Mouse (Mus musculus) mouse trophoblast stem cell (cell line): ENCODE results near the gene Rinl.

ENCODE experiments used
- in situ Hi-C, 2 experiments: fragments of 300-500 bp; cut with MseI, MboI; formaldehyde crosslinking; loops; 2 replicates in 1 of 2; 3 replicates in 1 of 2; pipeline ENCODE4 v1.15.1; 2025

Rinl gene

GRCm38 (mm10) chr7:28780857-28781256, 7.9 kb upstream of the Rinl start:
- in situ Hi-C loops, result no loop called here

GRCm38 (mm10) chr7:28781261-28781663, 7.5 kb upstream of the Rinl start:
- in situ Hi-C loops, result no loop called here

DNA sequence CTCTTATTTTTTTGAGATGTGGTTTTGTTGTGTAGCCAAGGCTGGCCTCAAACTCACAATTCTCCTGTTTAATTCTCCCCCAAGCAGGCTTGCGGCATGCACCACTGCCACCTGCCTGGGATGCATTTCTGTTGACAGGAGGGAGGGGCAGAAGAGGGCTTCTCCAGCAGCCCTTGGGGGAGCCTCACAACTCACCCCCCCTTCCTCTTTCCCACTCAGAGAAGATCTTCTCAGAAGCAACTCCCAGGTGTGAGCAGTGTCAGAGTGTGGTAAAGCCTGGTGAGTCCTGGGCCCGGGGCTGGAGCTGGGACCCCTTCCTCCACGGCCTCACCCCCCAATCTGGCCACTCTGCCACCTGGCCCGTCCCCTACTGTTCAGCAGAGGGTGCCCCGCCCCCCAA, 3.6 kb upstream of the Rinl start:
- in situ Hi-C loops, result loop anchor here in 1 of 2 experiments (5.0 kb wide), 1 partner anchor 82 kb away; no protein-coding TSS in a partner anchor

DNA sequence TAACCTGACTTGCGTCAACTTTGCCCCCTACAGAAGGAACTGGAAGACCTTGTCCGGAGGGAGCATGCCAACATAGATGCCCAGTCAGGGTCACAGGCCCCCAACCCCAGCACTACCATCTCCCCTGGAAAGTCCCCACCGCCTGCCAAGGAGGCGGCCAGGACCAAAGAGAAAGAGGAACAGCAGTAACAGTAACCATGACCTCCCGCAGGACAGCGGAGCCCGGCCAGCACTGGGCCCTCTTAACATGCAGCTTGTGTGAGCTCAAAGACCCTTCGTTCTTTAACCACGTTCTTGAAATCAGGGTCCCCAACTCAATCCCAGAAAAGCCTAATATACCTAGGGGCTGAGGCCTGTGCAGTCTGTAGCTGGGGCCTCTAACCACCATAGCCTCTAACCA, 885 bp upstream of the Rinl start:
- in situ Hi-C loops, result loop anchor here in 1 of 2 experiments (5.0 kb wide), 1 partner anchor 79 kb away; no protein-coding TSS in a partner anchor

- in situ Hi-C loops, result loop anchor here in 1 of 2 experiments (5.0 kb wide), 1 partner anchor 78 kb away; no protein-coding TSS in a partner anchor
These were observed 466 bp downstream of the Rinl start for GRCm38 (mm10) chr7:28789235-28789634.

GRCm38 (mm10) chr7:28790066-28790806, 1.5 kb downstream of the Rinl start:
- in situ Hi-C loops, result loop anchor here in 1 of 2 experiments (5.0 kb wide), 1 partner anchor 77 kb away; no protein-coding TSS in a partner anchor

DNA sequence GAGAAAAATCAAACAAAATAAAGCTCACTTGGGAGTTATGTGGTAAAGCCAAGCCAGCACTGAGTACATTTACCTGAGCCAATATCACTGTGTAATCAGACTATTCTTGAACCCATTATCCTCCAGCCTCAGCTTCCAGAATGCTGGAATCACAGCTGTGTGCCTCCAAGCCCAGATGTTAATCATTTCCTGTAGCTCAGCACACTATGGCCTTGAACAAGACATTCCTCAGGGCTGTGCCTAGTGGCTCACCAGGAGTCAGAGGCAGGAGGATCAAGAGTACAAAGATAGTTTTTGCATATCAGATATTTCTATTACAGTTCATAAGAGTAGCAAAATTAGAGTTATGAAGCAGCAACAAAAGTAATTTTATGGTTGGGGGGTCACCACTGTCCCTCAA, 2.9 kb downstream of the Rinl start:
- in situ Hi-C loops, result loop anchor here in 1 of 2 experiments (5.0 kb wide), 1 partner anchor 76 kb away; no protein-coding TSS in a partner anchor

GRCm38 (mm10) chr7:28792391-28793185, 3.8 kb downstream of the Rinl start:
- in situ Hi-C loops, result loop anchor here in 1 of 2 experiments (5.0 kb wide), 1 partner anchor 75 kb away; no protein-coding TSS in a partner anchor

- in situ Hi-C loops, result loop anchor here in 1 of 2 experiments (5.0 kb wide), 1 partner anchor 73 kb away; no protein-coding TSS in a partner anchor
These were observed 5.1 kb downstream of the Rinl start for GRCm38 (mm10) chr7:28793834-28794233.

- in situ Hi-C loops, result loop anchor here in 1 of 2 experiments (5.0 kb wide), 1 partner anchor 73 kb away; no protein-coding TSS in a partner anchor
These were observed 5.7 kb downstream of the Rinl start for GRCm38 (mm10) chr7:28794496-28794895.

DNA sequence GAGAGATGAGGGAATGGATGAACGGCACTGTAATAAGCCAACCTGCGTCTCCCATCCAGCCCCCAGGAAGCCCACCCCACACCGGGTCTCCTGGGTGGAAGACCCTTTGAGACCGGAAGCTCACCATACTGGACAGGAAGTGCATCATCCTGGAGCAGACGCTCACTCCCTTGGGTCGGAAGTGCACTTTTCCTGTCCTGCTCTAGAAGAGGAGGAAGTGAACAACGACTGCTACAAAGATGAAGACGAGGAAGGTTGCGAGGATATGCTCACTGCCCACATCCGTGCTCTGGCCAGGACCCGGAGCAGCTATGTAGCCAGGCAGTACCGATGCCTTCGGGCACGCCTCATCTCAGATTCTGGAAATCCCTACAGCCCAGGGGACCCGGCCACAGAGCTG, 7.1 kb downstream of the Rinl start:
- in situ Hi-C loops, result no loop called here

- in situ Hi-C loops, result no loop called here
These were observed 7.8 kb downstream of the Rinl start for GRCm38 (mm10) chr7:28796562-28796975.

GRCm38 (mm10) chr7:28799994-28800393, 11.2 kb downstream of the Rinl start:
- in situ Hi-C loops, result no loop called here

- in situ Hi-C loops, result no loop called here
These were observed 12.7 kb downstream of the Rinl start for GRCm38 (mm10) chr7:28801451-28801850.

DNA sequence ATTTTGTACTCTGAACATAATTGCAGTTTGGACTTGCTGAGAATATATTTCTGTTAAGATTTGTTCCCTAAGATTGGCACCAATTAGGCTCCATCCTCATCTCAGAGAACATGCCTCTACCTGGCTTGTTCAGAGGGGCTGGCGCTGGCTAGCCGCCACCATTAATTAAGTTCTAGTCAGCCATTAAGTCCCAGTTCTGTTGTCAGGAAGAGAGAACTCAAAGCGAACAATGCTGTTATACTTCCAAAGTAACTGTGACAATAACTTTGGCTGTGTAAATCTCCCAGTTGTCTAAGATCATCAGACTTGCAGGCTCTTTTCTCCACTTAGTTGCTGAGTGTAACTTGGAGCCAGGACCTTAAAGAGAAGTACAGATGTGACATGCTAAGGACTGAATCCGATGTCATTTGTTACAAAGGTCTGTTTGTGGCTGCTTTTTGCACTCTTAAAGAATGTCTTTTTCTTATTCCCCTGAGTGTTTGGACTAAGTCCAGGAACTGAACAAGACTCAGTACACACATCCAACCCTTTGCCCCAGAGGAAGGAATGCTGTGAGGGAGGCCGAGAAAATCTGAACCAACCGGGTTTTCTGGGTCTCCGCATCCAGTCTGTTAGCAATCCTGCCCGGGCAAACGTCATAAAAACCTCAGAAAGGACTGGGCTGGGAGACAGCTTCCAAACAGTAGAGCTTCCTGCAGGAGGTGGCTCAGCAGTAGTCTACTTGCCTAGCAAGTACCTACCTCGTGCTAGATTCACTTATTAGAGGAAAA, 13.3 kb downstream of the Rinl start:
- in situ Hi-C loops, result no loop called here

DNA sequence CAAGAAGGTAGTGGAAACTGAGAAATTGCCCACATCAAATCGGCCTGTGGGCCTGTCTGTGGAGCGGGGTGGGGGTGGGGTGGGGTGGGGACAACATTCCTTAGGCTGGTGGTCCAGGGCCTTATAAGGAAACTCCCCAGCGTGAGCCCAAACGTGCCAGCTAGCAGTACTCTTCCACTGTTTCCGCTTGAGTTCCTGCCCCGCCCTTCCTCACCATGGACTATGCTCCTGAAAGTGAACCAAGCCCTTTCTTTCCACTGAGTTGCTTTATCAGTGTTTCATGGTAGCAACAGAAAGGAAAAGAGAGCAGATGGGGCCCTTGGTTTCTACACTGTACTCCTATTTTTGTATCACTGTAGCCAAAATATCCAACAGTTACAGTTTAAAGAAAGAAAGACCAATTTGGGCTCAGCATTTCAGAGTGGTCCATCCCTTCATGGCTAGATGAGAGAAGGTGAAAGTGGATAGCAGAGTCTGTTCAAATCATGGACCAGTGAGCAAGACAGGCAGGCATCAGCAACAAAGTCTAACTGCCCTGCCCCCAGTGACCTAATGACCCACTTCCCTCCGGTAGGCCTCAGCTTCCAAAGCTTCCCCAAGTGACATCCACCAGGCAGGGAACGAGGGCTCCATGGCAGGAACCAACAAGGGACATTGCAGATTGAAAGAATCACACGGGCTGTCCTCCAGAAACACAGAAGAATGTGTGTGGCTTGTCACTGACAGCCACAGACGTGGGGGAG, 14.2 kb downstream of the Rinl start:
- in situ Hi-C loops, result no loop called here

DNA sequence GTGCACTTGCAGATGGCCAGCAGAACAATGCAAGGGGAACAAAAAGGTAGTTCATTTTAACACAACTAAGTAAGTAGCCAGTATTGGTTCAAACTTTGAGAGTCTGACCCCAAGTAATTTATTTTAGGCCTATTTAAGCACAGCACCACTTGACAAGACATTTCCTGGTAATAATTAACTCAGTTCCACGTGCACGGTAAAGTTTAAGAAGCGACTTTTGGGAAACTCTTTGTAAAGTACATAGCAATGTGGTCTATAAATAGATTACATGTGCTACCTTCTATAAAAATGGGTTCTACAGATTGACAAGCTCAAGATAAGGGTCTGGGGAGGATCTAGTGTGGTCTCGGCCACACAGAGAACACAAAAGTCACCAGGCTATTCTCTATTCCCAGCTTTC, 15.0 kb downstream of the Rinl start:
- in situ Hi-C loops, result no loop called here

DNA sequence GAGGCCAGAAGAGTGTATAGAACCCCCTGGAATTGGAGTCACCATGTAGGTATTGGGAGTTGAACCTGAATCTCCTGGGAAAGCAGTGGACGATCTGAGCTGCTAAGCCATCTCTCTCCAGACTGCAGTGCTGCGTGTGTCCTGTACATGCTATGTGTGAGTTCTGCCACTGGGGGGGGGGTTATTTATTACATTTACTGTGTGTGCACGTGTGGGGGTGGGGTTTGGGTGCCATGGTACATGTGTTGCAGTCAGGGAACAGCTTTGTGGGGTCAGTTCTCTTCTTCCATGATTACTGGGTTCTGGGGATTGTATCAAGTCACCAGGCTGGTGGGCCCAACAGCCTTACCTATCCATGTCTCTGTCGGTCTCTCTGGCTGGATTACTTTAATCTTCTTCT, 18.1 kb downstream of the Rinl start:
- in situ Hi-C loops, result no loop called here

DNA sequence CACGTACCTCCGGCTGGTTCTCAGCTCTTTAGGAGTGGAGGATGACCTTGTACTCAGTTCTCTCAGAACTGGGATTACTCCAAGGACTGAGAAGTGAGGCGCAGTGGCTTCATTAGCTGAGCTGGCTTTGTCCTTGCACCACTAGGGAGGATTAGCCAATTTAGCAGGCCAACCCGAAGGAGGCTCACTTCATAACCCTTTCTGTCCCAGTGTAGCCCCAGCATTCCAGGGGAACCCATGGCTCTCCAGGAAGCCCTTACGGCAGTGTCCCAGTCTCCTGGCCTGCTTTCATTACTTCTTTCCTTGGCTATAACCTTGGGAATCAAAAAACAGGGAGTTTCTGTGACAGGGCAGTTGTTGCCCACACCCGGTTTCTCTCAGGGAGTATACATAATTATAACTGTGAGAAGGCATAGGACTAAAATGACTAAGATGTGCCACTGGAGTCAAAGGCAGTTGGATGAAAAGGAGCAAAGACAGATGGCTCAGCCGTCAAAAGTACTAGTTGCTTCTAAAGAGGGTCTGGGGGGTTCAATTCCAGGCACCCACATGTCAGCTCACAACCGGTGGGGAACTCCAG, 19.0 kb downstream of the Rinl start:
- in situ Hi-C loops, result no loop called here

GRCm38 (mm10) chr7:28808221-28808941, 19.6 kb downstream of the Rinl start, which contains the start of gene Hnrnpl:
Hnrnpl (plus strand) TSS chr7:28808541.
- in situ Hi-C loops, result no loop called here
